8 mouse cellular contexts compared by ENCODE assay signal in genomic region chr11:96311520-96312417, GRCm38 (mm10). TPM values are rescaled to one million over a fixed set of nuclear protein-coding genes. Genes with fewer than 3 reads are reported as not detected.
A peak's percentile ranks its signal among the peaks of the same experiment; 100 is the strongest.
DNase-seq lines count a peak whose midpoint lies in the region; ATAC-seq and TF ChIP-seq lines count a peak whose summit lies in the region.

No protein-coding gene starts in this region.

- H3K4me3 ChIP-seq in testis, adult 2 months (ENCODE audit: control insufficient read depth, low read depth, low read length): no peak overlapping the region
- no peak overlapping the region for H3K4me3 ChIP-seq in embryonic facial prominence, embryonic 11.5 days (ENCODE audit: low read depth, low read length)

- no peak for TF ChIP-seq POLR2A in testis, adult 2 months (IDR thresholded peaks at IDR 0.05; ENCODE audit: control insufficient read depth, low read depth, low read length)

- H3K4me2 ChIP-seq in embryonic facial prominence, embryonic 11.5 days (ENCODE audit: low read depth, low read length): no peak overlapping the region

- TF ChIP-seq CTCF in testis, adult 2 months (IDR thresholded peaks at IDR 0.05; ENCODE audit: control insufficient read depth, insufficient read depth, insufficient replicate concordance, low read depth, low read length): peak; percentile 35; the same call in 1 of the 2 replicates

- WGBS in embryonic facial prominence, embryonic 11.5 days: 1% methylated on average over 31 of the region's 31 CpGs

- no peaks in the 10 kb centered on the region for H3K36me3 ChIP-seq in testis, adult 2 months (ENCODE audit: control insufficient read depth, insufficient read depth, low read length)
- H3K36me3 ChIP-seq in embryonic facial prominence, embryonic 11.5 days (replicated peaks; ENCODE audit: control insufficient read depth, insufficient read depth, low read depth, low read length): no peaks in the 10 kb centered on the region

- no peaks in the 10 kb centered on the region for H3K9me3 ChIP-seq in embryonic facial prominence, embryonic 11.5 days (replicated peaks; ENCODE audit: control insufficient read depth, low read length)

- no peak overlapping the region for H3K9ac ChIP-seq in embryonic facial prominence, embryonic 11.5 days (replicated peaks; ENCODE audit: low read length)

- peaks cover 10% of the 10 kb centered on the region for H3K27me3 ChIP-seq in testis, adult 2 months (ENCODE audit: control insufficient read depth, insufficient read depth, low read length)
- peaks cover 100% of the 10 kb centered on the region for H3K27me3 ChIP-seq in embryonic facial prominence, embryonic 11.5 days (ENCODE audit: control insufficient read depth, insufficient read depth, low read length)

- peaks cover 12% of the 10 kb centered on the region for H3K4me1 ChIP-seq in testis, adult 2 months (ENCODE audit: control insufficient read depth, insufficient read depth, low read length)
- no peaks in the 10 kb centered on the region; the same call in 1 of the 2 replicates for H3K4me1 ChIP-seq in embryonic facial prominence, embryonic 11.5 days (ENCODE audit: control insufficient read depth, insufficient read depth, low read length)

- intact Hi-C loops in heart, postnatal 14 days (cut with DNase I): loop anchor here (1.0 to 2.0 kb wide), 2 partner anchors 96 to 225 kb away; no protein-coding TSS in a partner anchor

- no peak for DNase-seq in testis, postnatal 14 days (ENCODE audit: low spot score)
- peak; percentile 79 for DNase-seq in embryonic facial prominence, embryonic 11.5 days (ENCODE audit: low spot score)
- DNase-seq in heart, postnatal 14 days: peak; percentile 61 to 72
- DNase-seq in kidney, postnatal 4 days: peak; percentile 83 to 90
- peak; percentile 59 for DNase-seq in testis, postnatal 10 days (ENCODE audit: low spot score)
- DNase-seq in layer of hippocampus, adult 9-10 months (ENCODE audit: low spot score): no peak

- H3K27ac ChIP-seq in testis, adult 2 months (ENCODE audit: control insufficient read depth, insufficient read depth, low read depth, low read length): no peak overlapping the region
- no peak overlapping the region for H3K27ac ChIP-seq in embryonic facial prominence, embryonic 11.5 days (replicated peaks; ENCODE audit: low read depth, low read length)

- ATAC-seq in embryonic facial prominence, embryonic 11.5 days (replicated peaks; ENCODE audit: insufficient number of reproducible peaks, low FRiP score, low TSS enrichment, low read depth): peak; percentile 80; the same call in 1 of the 2 replicates
- peak; percentile 92 for ATAC-seq in megakaryocyte-erythroid progenitor cell, adult 5-6 weeks (replicated peaks; ENCODE audit: low FRiP score, low TSS enrichment, poor library complexity, severe bottlenecking)

RNA-seq across cellular contexts. Expression of gene Hoxb4, which starts 6.3 kb away (rescaled TPM):
- 0.07 and 1.3 TPM in 2 replicates for polyA plus RNA-seq in testis, adult 2 months (2012; rRNA removed)
- 0.18 and 0.24 TPM in 2 replicates for polyA plus RNA-seq in embryonic facial prominence, embryonic 11.5 days (2014; fragmentation: Nextera tagmentation; extraction: Ambion mirVana)
- 1 to 10 TPM; 1.0 to 1.3 TPM for total RNA-seq in heart, postnatal 14 days (2021)
- total RNA-seq in megakaryocyte-erythroid progenitor cell, adult 5-6 weeks (2014; fragmentation: Nextera tagmentation): 0.12 and 0.66 TPM in 2 replicates
- 0.70 and 1.9 TPM in 2 replicates for total RNA-seq in megakaryocyte-erythroid progenitor cell, adult 5-6 weeks (2017)

RNA-seq across cellular contexts. Expression of gene Hoxb5, which starts 8.6 kb away (rescaled TPM):
- 0.14 and 0.67 TPM in 2 replicates for polyA plus RNA-seq in testis, adult 2 months (2012; rRNA removed)
- 0.67 and 2.0 TPM in 2 replicates for polyA plus RNA-seq in embryonic facial prominence, embryonic 11.5 days (2014; fragmentation: Nextera tagmentation; extraction: Ambion mirVana)
- under 1 TPM; 0.19 to 0.22 TPM for total RNA-seq in heart, postnatal 14 days (2021)
- total RNA-seq in megakaryocyte-erythroid progenitor cell, adult 5-6 weeks (2014; fragmentation: Nextera tagmentation): not detected in 2 replicates
- not detected in 2 replicates for total RNA-seq in megakaryocyte-erythroid progenitor cell, adult 5-6 weeks (2017)

RNA-seq across cellular contexts. Expression of gene Hoxb3, which starts 11.4 kb away (rescaled TPM):
- 5.6 and 6.7 TPM in 2 replicates for polyA plus RNA-seq in testis, adult 2 months (2012; rRNA removed)
- 0.65 and 0.79 TPM in 2 replicates for polyA plus RNA-seq in embryonic facial prominence, embryonic 11.5 days (2014; fragmentation: Nextera tagmentation; extraction: Ambion mirVana)
- total RNA-seq in heart, postnatal 14 days (2021): under 1 TPM; 0.76 to 0.79 TPM
- 0.28 and 0.79 TPM in 2 replicates for total RNA-seq in megakaryocyte-erythroid progenitor cell, adult 5-6 weeks (2014; fragmentation: Nextera tagmentation)
- total RNA-seq in megakaryocyte-erythroid progenitor cell, adult 5-6 weeks (2017): not detected in 2 replicates

RNA-seq across cellular contexts. Expression of gene Hoxb6, which starts 19.5 kb away (rescaled TPM):
- 0.15 and 3.4 TPM in 2 replicates for polyA plus RNA-seq in testis, adult 2 months (2012; rRNA removed)
- polyA plus RNA-seq in embryonic facial prominence, embryonic 11.5 days (2014; fragmentation: Nextera tagmentation; extraction: Ambion mirVana): 0.73 and 1.2 TPM in 2 replicates
- not detected for total RNA-seq in heart, postnatal 14 days (2021)
- not detected in 2 replicates for total RNA-seq in megakaryocyte-erythroid progenitor cell, adult 5-6 weeks (2014; fragmentation: Nextera tagmentation)
- 0.72 TPM in 1 of 2 replicates, not detected in the other for total RNA-seq in megakaryocyte-erythroid progenitor cell, adult 5-6 weeks (2017)

RNA-seq across cellular contexts. Expression of gene Hoxb7, which starts 25.3 kb away (rescaled TPM):
- 1.6 TPM in 1 of 2 replicates, not detected in the other for polyA plus RNA-seq in testis, adult 2 months (2012; rRNA removed)
- polyA plus RNA-seq in embryonic facial prominence, embryonic 11.5 days (2014; fragmentation: Nextera tagmentation; extraction: Ambion mirVana): 0.15 and 0.54 TPM in 2 replicates
- not detected for total RNA-seq in heart, postnatal 14 days (2021)
- not detected in 2 replicates for total RNA-seq in megakaryocyte-erythroid progenitor cell, adult 5-6 weeks (2014; fragmentation: Nextera tagmentation)
- not detected in 2 replicates for total RNA-seq in megakaryocyte-erythroid progenitor cell, adult 5-6 weeks (2017)

Comparison
In these comparisons a context has a peak if more than half of its experiments do, and no peak if none do; other contexts are left out.
1. DNase-seq: peak in embryonic facial prominence, embryonic 11.5 days (single experiment), heart, postnatal 14 days (2 of 2), kidney, postnatal 4 days (2 of 2) and testis, postnatal 10 days (single experiment); none in testis, postnatal 14 days (single experiment) and layer of hippocampus, adult 9-10 months (single experiment).